Mouse (Mus musculus): Measurements from ENCODE around the gene Olfr1395.

- TF ChIP-seq CTCF (IDR thresholded peaks at IDR 0.05; ENCODE audit: low read depth) (no peak), EP300 (IDR thresholded peaks at IDR 0.05; ENCODE audit: low read depth) (no peak)
These were observed 28.5 kb downstream of the Olfr1395 start for GRCm38 (mm10) chr11:49170576-49170975.

Data from liver, embryonic 14.5 days (tissue).